Mouse (Mus musculus) kidney, postnatal 25 days (tissue): ENCODE results near the gene Gzme.
A peak's percentile ranks its signal among the peaks of the same experiment; 100 is the strongest.
"Not testable (repeated sequence)": the region's sequence is repeated elsewhere in the genome, so short reads cannot be mapped to it uniquely, and the experiment has no call there.

ENCODE experiments used
- DNase-seq, 2 experiments: peaks; one replicate each; pipeline ENCODE4 v3.0.0; 2021; ENCODE audit warnings: mixed read lengths in 2 of 2

Gene Gzme

DNA sequence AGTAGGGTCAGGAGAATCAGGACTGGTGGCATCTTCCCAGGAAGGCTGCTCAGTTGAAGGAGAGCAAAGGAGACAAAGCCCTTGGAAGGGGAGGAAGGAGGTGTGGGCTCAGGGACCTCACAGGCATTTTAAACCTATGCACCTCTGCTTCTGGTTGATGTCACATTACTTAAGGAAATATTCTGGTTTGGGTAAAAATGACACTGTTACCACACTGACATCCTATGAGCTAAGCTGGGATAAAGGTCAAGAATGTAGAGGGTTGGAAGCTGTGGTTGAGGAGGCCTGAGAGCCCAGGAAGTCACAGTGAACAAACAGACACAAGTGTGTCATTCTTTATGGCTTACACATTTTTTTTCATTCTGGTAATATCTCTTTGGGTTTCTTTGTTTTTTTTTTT, at the start of gene Gzme:
Gene Gzme, minus strand, starts transcription at position 101 of the 400 bp plus-strand sequence.
- DNase-seq, result no peak

- DNase-seq, result no peak
Measured at GRCm38 (mm10) chr14:56168009-56168408, 47.6 kb upstream of the Gzme start.

DNA sequence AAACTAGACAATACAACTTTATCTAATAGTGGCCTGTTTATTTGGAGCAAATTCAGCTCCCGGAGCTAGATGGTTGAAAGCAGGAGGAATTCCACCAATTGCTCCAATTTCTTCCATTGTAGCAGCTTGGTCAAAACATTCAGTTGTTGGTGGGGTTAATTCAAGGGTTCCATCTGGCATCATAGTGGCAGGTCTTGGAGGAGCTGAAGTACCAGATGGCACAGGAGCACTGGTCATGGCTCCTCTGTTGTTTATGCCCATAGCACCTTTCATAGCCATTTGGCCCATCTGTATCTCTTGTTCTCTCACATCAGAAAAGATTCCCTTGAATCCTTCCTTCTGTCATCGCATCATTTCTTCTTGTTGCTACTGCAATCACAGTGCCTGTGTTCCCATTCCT, 41.7 kb upstream of the Gzme start:
- DNase-seq, result no peak

- not testable (repeated sequence) for DNase-seq
Measured at GRCm38 (mm10) chr14:56159479-56159878, 39.1 kb upstream of the Gzme start, which contains the start of gene Gzmg. TSS of gene Gzmg (minus strand) at chr14:56159579.

DNA sequence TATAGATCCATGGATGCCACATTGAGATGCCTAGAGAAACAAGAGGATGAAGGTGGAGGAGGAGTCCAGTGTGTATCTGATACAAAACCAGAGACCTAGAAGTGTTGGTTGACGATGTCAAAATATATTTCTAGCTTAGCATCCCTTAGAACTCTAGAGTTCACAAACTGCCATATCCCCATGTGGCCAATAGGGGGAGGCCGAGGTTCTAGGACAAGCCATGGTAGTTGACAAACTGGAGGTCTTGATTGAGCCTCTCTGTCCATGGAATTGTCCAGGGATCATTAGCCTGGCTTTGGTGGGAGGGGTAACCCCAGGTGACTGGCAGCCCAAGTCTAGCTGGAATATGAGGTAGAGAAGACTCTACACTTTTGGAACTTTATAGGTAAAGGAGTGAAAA, 34.9 kb upstream of the Gzme start:
- DNase-seq, result no peak

DNA sequence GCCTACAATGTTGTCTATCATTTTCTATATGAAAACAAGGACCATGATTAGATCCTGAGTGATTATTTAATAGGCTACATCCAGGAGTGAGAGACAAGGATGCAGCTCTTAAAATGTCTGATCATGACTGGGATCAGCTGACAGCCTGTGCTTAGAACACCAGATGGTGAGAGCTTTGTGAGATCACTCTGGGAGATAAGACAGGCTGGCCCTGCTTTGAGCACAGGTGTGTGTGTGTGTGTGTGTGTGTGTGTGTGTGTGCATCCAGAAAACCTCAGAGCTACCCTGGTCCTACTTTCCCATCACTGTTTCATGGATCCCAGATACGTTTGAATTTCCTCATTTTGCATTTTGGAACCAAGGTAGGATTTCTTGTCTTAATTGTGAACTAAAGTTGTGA, 13.2 kb upstream of the Gzme start:
- not testable (repeated sequence) for DNase-seq

DNA sequence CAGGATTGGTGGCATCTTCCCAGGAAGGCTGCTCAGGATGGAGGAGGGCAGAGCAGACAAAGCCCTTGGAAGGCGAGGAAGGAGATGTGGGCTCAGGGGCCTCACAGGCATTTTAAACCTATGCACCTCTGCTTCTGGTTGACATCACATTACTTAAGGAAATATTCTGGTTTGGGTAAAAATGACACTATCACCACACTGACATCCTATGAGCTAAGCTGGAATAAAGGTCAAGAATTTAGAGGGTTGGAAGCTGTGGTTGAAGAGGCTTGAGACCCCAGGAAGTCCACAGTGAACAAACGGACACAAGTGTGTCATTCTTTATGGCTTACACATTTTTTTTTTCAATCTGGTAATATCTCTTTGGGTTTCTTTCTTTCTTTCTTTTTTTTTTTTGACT, 12.1 kb upstream of the Gzme start, which contains the start of gene Gzmd:
Gene Gzmd, minus strand, starts transcription at position 101 of the 400 bp plus-strand sequence.
- not testable (repeated sequence) for DNase-seq

DNA sequence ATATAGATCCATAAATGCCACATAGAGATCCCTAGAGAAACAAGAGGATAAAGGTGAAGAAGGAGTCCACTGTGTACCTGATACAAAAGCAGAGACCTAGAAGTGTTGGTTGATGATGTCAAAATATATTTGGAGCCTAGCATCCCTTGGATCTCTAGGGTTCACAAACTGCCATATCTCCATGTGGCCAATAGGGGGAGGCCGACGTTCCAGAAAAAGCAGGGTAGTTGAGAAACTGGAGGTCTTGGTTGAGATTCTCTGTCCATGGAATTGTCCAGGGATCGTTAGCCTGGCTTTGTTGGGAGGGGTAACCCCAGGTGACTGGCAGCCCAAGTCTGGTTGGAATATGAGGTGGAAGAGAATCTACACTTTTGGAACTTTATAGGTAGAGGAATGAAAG, 7.9 kb upstream of the Gzme start:
- no peak for DNase-seq

DNA sequence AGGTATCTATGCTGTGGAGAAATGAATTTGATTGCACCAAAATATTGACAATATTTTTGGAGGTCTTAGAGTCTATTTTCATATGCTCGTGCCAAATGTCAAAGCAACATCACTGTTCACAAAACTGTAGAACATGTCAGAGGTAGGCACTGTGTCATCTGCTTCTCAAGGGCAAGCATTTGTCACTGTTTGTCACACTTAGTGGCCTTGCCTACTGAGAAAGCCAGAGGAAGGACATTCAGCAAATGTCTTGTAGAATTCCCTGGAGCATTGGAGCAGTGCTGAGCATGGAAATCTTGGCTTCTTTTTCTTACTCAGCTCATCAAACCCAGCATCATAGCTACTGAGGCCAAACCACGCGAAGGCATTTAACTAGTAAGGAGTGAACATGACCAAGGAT, 3.1 kb upstream of the Gzme start:
- no peak for DNase-seq

DNA sequence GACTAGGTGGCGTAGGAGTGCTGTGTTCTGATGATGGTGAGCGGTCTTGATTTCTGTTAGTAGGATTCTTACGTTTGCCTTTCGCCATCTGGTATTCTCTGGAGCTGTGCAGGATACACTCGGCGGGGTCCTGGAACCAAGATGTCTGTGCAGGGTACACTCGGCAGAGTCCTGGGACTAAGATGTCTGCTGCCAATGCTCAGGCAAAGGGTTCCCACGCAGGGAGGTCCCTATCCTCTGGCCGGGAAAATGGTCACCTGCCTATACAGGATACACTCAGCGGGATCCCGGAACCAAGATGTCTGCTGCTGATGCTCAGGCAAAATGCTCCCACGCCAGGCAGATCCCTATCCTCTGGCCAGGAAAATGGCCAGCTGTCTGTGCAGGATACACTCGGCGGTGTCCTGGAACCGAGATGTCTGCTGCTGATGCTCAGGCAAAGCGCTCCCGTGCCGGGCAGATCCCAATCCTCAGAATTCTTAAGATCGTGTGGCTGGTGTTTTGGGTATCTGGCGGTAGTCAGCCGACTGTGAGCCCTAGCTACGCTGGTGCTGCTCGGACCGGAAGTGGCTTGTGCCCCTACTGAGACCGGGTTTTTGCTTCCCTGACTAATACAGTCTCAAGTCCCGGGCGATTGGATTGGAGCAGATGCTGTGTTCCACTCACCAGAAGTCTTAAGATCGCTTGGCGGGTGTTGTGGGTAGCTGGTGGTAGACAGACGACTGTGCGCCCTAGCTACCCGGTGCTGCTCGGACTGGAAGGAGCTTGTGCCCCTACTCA, 4.7 kb downstream of the Gzme start:
- DNase-seq, result not testable (repeated sequence)

GRCm38 (mm10) chr14:56105447-56106180, 14.8 kb downstream of the Gzme start:
- DNase-seq, result no peak

DNA sequence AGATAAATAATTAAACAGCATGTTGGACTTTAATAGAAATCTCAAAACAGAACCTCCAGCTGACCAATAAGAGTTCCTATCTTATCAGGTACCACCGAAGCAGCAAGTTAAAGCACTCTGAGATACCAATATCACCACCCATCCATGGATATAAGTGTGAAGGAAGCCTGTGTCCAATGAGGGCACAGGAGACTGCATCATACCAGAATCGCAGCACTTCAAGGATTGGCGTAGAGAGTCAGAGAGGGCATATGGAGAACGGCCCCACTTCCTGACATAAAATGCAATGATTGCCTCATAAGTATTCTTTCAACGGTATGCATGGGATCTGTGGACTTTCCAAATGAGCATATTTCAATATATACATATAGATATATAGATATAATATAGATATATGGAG, 15.4 kb downstream of the Gzme start:
- DNase-seq, result no peak

GRCm38 (mm10) chr14:56103452-56103851, 17.0 kb downstream of the Gzme start:
- no peak for DNase-seq

- DNase-seq, result no peak
Measured at GRCm38 (mm10) chr14:56102386-56102785, 18.0 kb downstream of the Gzme start, which contains the start of gene Ctsg. TSS of gene Ctsg (minus strand) at chr14:56102574.

- DNase-seq, result peak in 1 of 2 experiments; percentile 14
Measured at GRCm38 (mm10) chr14:56098940-56099339, 21.5 kb downstream of the Gzme start.

- no peak for DNase-seq
Measured at GRCm38 (mm10) chr14:56097597-56097996, 22.8 kb downstream of the Gzme start.

DNA sequence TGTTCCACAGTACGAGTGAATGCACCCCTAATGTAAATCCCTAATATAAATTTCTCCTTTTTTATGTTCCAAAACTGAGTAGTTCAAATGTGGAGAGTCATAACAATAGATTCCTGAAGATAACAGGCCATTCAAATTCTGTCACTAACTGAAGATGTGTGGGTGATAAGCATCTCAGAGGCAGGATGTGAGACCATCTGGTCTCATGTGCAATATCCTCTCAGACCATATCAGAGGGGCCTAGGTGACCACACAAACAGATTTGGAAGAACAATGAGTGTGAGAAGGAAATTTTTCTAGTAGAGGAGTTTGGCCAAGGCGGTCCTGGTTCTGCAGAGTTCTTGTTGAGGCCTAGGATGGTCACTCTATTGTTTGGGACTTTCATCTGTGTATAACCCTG, 27.1 kb downstream of the Gzme start:
- DNase-seq, result no peak

DNA sequence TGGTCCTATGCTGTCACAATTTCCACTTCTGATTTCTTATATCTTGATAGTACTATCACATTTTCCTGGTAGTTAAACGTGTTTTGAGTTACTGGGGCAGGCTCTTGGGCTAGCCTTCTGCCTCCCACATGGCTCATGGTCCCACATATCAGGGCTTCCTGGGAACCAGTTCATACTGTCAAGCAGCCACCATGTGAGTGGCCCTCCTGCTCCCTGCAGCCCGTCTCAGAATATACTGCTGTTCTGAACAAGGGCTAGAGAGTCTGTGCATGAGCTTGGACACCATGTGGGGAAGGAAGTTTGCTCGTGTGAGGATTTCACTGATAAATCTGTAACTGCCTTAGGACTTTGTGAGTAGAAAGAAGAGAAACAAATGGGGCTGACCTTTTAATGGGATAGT, 33.7 kb downstream of the Gzme start:
- no peak for DNase-seq

- no peak for DNase-seq
Measured at GRCm38 (mm10) chr14:56085167-56085566, 35.3 kb downstream of the Gzme start, which contains the start of gene Mcpt8. TSS of gene Mcpt8 (minus strand) at chr14:56085273.

- DNase-seq, result no peak
Measured at GRCm38 (mm10) chr14:56082016-56082415, 38.4 kb downstream of the Gzme start.
